Mouse (Mus musculus) forebrain, embryonic 13.5 days (tissue): Measurements from ENCODE around the gene Tsga8. TPM values are rescaled to one million over a fixed set of nuclear protein-coding genes. Genes with fewer than 3 reads are reported as not detected.

Source experiments
- ATAC-seq: fragments of 200-750 bp; cut with Nextera tagmentation; 2 replicates; pipeline ENCODE4 v1.8.0; 2017
- H3K27ac ChIP-seq: fragments of 300-500 bp; sonication (generic); 2 replicates; pipeline ENCODE4 v1.5.1; 2015; ENCODE audit warnings: inconsistent platforms, mild to moderate bottlenecking, moderate library complexity
- H3K27me3 ChIP-seq: fragments of 300-500 bp; sonication (generic); 2 replicates; pipeline ENCODE4 v1.6.1; 2015; ENCODE audit warnings: mild to moderate bottlenecking, inconsistent platforms
- H3K36me3 ChIP-seq: fragments of 300-500 bp; sonication (generic); 2 replicates; pipeline ENCODE4 v1.6.1; 2015; ENCODE audit warnings: mild to moderate bottlenecking, inconsistent platforms; ENCODE audit not compliant: poor library complexity, severe bottlenecking
- H3K4me1 ChIP-seq: fragments of 300-500 bp; sonication (generic); 2 replicates; pipeline ENCODE4 v1.6.1; 2015; ENCODE audit warnings: inconsistent platforms
- H3K4me2 ChIP-seq: fragments of 300-500 bp; sonication (generic); 2 replicates; pipeline ENCODE4 v1.6.1; 2015; ENCODE audit warnings: inconsistent platforms, mild to moderate bottlenecking, moderate library complexity
- H3K4me3 ChIP-seq: fragments of 300-500 bp; sonication (generic); 2 replicates; pipeline ENCODE4 v1.5.1; 2015; ENCODE audit warnings: mild to moderate bottlenecking, inconsistent platforms
- H3K9ac ChIP-seq: fragments of 300-500 bp; sonication (generic); 2 replicates; pipeline ENCODE4 v1.6.1; 2015; ENCODE audit warnings: mild to moderate bottlenecking, inconsistent platforms
- H3K9me3 ChIP-seq: fragments of 300-500 bp; sonication (generic); replicated peaks from 2 replicates; pipeline ENCODE4 v1.6.1; 2016; ENCODE audit warnings: inconsistent platforms
- WGBS: fragments of 180-500 bp; shearing (Covaris S2); methylation state at CpG from one replicate; pipeline ENCODE4 v1.1.7; 2015; 5-methylcytosine and 5-hydroxymethylcytosine counted together
- polyA plus RNA-seq: library from polyadenylated mRNA; unstranded; fragments of >200 nt; fragmentation: Nextera tagmentation; extraction: Ambion mirVana; gene quantifications from 2 replicates; pipeline ENCODE4 v1.2.1, GENCODE M21; 2015

The Tsga8 gene
- not detected in 2 replicates for polyA plus RNA-seq

GRCm38 (mm10) chrX:83487598-83487997 lies at the start of gene Tsga8:
Tsga8 (minus strand) TSS chrX:83487924.
- 95% methylated on average over 15 of the region's 15 CpGs for WGBS
- H3K27me3 ChIP-seq: no peaks in the 10 kb centered on the region

More at GRCm38 (mm10) chrX:83487598-83487997, at the start of gene Tsga8:
- no peak for ATAC-seq
- no peaks in the 10 kb centered on the region for H3K36me3 ChIP-seq
- no peaks in the 10 kb centered on the region for H3K4me1 ChIP-seq
- no peak within 1 kb of the TSS for H3K4me3 ChIP-seq
- no peaks in the 10 kb centered on the region for H3K9me3 ChIP-seq
- H3K4me2 ChIP-seq: no peak within 1 kb of the TSS
- no peak within 1 kb of the TSS for H3K9ac ChIP-seq
- no peak within 1 kb of the TSS for H3K27ac ChIP-seq
